Mouse (Mus musculus) liver, postnatal 0 days (tissue): Measurements from ENCODE around the gene Grin3b. TPM values are rescaled to one million over a fixed set of nuclear protein-coding genes. Genes with fewer than 3 reads are reported as not detected.

ENCODE experiments used
- ATAC-seq: fragments of 200-750 bp; cut with Nextera tagmentation; 2 replicates; pipeline ENCODE4 v1.8.0; 2017; ENCODE audit warnings: mild to moderate bottlenecking, moderate library complexity
- DNase-seq: peaks from one replicate; pipeline ENCODE4 v3.0.0-alpha.2; 2016
- H3K27ac ChIP-seq: fragments of 300-500 bp; sonication (generic); 2 replicates; pipeline ENCODE4 v1.5.1; 2014; ENCODE audit warnings: antibody characterized with exemption, moderate library complexity, mild to moderate bottlenecking, low read depth
- H3K27me3 ChIP-seq: fragments of 300-500 bp; sonication (generic); 2 replicates; pipeline ENCODE4 v1.6.1; 2014; ENCODE audit warnings: low read length, control low read depth, mixed read lengths; ENCODE audit not compliant: insufficient read depth
- H3K36me3 ChIP-seq: fragments of 300-500 bp; sonication (generic); replicated peaks from 2 replicates; pipeline ENCODE4 v1.6.1; 2014; ENCODE audit warnings: mild to moderate bottlenecking, control low read depth, low read length, moderate library complexity, mixed read lengths; ENCODE audit not compliant: insufficient read depth
- H3K4me1 ChIP-seq: fragments of 300-500 bp; sonication (generic); 2 replicates; pipeline ENCODE4 v1.6.1; 2014; ENCODE audit warnings: antibody characterized with exemption, mild to moderate bottlenecking, control low read depth; ENCODE audit not compliant: insufficient read depth
- H3K4me2 ChIP-seq: fragments of 300-500 bp; sonication (generic); 2 replicates; pipeline ENCODE4 v1.6.1; 2014; ENCODE audit warnings: low read depth, mild to moderate bottlenecking, low read length, moderate library complexity, mixed read lengths
- H3K4me3 ChIP-seq: fragments of 300-500 bp; sonication (generic); 2 replicates; pipeline ENCODE4 v1.5.1; 2014; ENCODE audit warnings: low read depth, low read length
- H3K9ac ChIP-seq: fragments of 300-500 bp; sonication (generic); replicated peaks from 2 replicates; pipeline ENCODE4 v1.6.1; 2014; ENCODE audit warnings: mild to moderate bottlenecking, moderate library complexity
- H3K9me3 ChIP-seq: fragments of 300-500 bp; sonication (generic); 2 replicates; pipeline ENCODE4 v1.6.1; 2016; ENCODE audit warnings: mild to moderate bottlenecking, control low read depth, low read length, mixed read lengths
- CTCF ChIP-seq: sonication (generic); IDR thresholded peaks from 2 replicates; pipeline ENCODE4 v1.5.1; 2016; ENCODE audit warnings: antibody characterized with exemption, low read depth
- EP300 ChIP-seq: IDR thresholded peaks from 2 replicates; pipeline ENCODE4 v1.6.1; 2016; ENCODE audit warnings: antibody characterized with exemption, low read depth, mild to moderate bottlenecking
- WGBS: fragments of 180-500 bp; shearing (Covaris S2); extraction: QIAGEN DNeasy Blood & Tissue Kit; methylation state at CpG from one replicate; pipeline ENCODE4 v1.1.7; 2014; ENCODE audit not compliant: insufficient replicate concordance; 5-methylcytosine and 5-hydroxymethylcytosine counted together
- polyA plus RNA-seq: library from polyadenylated mRNA; unstranded; fragments of >200 nt; fragmentation: Nextera tagmentation; extraction: Ambion mirVana; gene quantifications from 2 replicates; pipeline ENCODE4 v1.2.1, GENCODE M21; 2015

Grin3b gene
- polyA plus RNA-seq, 1 experiment from 2014 or later = 0.05 TPM

DNA sequence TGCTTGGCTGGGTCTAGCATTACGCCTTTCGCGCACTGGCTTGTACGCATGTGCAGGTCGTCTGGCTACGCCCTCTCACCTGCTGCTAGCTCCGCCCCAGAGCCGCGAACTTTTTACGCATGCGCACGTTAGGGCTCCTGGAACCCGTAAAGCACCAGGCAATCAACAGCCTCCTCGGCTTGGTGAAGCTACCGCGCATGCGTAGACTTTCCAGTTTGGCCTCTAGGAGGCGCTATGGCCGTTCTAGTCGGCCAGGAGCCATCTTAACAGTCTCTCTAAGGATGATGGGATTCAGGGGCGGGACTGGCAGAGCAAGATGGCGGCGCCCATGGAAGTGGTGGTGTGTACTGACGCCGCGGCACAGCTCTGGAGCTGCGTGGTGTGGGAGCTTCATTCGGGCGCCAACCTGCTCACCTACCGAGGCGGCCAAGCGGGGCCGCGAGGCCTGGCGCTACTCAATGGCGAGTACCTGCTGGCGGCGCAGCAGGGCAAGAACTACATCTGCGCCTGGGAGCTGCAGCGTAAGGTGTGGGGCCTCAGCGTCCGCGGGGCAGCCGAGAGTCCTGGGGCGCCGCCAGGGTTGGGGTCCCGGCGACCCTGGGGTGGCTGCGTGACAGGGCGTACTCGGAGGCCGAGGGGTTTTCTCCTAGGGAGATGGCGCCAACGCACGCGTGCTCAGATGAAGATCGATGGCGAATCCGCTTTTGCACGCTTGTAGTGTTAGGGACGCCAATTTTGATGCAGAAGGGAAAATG is 10.5 kb upstream of the Grin3b start, which contains the start of gene Wdr18:
Gene Wdr18 (plus strand): TSS at position 306 of the 755 bp plus-strand sequence.
- H3K27me3 ChIP-seq = no peaks in the 10 kb centered on the region
- peak within 1 kb of the TSS; percentile 98 for H3K4me3 ChIP-seq
- TF ChIP-seq CTCF = peak; percentile 100
- 0 out of 2 replicates have a peak, but pooled peaks have one; percentile 14 for TF ChIP-seq EP300
- under 1% methylated on average over 61 of the region's 61 CpGs for WGBS
- peak within 1 kb of the TSS; percentile 83 for H3K9ac ChIP-seq
- H3K9me3 ChIP-seq = no peaks in the 10 kb centered on the region
- peaks cover 15% of the 10 kb centered on the region for H3K4me1 ChIP-seq
- DNase-seq = peak; percentile 100
- peak within 1 kb of the TSS; percentile 74 for H3K27ac ChIP-seq
- ATAC-seq = peak; percentile 94
- peak within 1 kb of the TSS; percentile 99 for H3K4me2 ChIP-seq
- H3K36me3 ChIP-seq = peaks cover 17% of the 10 kb centered on the region

- Histone ChIP-seq H3K9ac (peak overlapping the region; percentile 83), H3K36me3 (peaks cover 24% of the 10 kb centered on the region), H3K27me3 (no peaks in the 10 kb centered on the region), H3K27ac (peak overlapping the region; percentile 52; the same call in 1 of the 2 replicates), H3K9me3 (no peaks in the 10 kb centered on the region), H3K4me1 (peaks cover 15% of the 10 kb centered on the region), H3K4me2 (peak overlapping the region; percentile 99), H3K4me3 (peak overlapping the region; percentile 98)
- no peak for ATAC-seq
- TF ChIP-seq CTCF (no peak), EP300 (no peak)
- 7% methylated on average over 10 of the region's 10 CpGs for WGBS
- no peak for DNase-seq
Measured at GRCm38 (mm10) chr10:79960671-79961294, 9.7 kb upstream of the Grin3b start.

DNA sequence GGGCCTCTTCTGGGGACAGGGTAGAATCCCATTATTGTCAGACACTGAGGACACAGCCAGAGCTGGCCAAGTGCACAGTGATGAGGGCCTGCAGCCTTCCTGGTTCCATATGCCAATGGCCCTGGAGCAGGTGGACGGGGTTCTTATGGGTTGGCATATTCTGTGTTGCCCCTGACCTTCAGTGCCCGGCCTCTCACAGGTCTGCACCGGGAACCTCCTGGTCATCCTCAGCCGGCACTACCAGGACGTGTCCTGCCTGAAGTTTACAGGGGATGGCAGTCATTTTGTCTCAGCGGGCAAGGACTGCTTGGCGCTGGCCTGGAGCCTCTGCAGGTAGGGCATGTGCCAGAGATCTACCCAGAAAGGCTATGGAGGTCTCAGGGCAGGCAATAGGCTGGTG is 5.8 kb upstream of the Grin3b start:
- ATAC-seq = no peak
- TF ChIP-seq CTCF = no peak
- no peak for TF ChIP-seq EP300
- Histone ChIP-seq H3K36me3 (peaks cover 49% of the 10 kb centered on the region), H3K4me3 (no peak overlapping the region), H3K4me2 (no peak overlapping the region), H3K27ac (no peak overlapping the region), H3K9ac (no peak overlapping the region), H3K4me1 (peaks cover 11% of the 10 kb centered on the region), H3K27me3 (no peaks in the 10 kb centered on the region), H3K9me3 (no peaks in the 10 kb centered on the region)
- WGBS = 92% methylated on average over 7 of the region's 7 CpGs
- no peak for DNase-seq

DNA sequence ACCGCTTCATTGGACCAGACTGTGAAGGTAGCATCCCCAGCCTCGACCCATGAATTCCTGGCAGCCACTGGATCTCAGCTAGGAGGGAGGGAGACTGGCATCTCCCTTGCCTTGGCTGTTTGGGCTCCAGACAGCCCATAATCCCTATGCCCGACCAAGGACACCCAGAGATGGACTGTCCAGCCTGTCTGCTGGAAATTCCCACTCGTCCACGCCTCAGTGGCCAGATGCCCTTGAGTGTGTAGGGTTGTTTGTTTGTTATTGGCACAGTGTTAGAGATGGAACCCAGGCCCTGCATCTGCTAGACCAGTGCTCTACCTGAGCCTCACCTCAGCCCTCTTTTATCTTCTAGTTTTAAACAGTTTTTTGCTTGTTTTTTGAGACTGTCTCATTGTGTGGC is 5.2 kb upstream of the Grin3b start:
- Histone ChIP-seq H3K4me2 (no peak overlapping the region), H3K9me3 (no peaks in the 10 kb centered on the region), H3K4me3 (no peak overlapping the region), H3K9ac (no peak overlapping the region; the same call in 1 of the 2 replicates), H3K4me1 (peaks cover 9% of the 10 kb centered on the region), H3K36me3 (peaks cover 49% of the 10 kb centered on the region), H3K27me3 (peaks cover 3% of the 10 kb centered on the region), H3K27ac (no peak overlapping the region)
- TF ChIP-seq CTCF (no peak), EP300 (no peak)
- ATAC-seq (no peak), DNase-seq (no peak)
- WGBS = 80% methylated on average over 5 of the region's 5 CpGs

DNA sequence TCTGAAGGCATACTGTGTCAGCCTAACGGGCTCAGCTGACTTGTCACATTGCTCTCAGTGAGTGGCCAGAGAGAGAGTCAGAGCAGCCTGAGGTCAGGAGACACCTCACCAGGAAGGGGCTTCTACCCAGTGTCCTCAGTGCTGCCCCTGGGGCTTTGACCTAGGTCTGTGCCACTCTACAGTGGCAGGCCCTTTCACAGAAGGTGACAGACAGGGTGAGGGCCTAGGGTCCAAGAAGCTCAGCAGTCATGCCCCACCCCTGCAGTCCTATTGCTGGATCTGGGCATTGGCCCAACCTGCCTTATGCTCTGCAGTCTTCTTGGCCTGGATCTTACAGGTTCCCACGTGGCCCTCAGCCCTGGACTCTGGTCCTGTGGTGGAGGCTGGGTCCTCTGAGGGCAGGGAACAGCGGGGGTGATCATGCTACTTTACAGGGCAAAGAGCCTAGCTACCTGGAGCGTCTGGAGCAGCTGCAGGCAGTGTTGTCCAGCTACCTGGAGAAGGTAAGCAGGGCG is 3.6 kb upstream of the Grin3b start:
- no peak overlapping the region for H3K4me2 ChIP-seq
- no peak overlapping the region for H3K9ac ChIP-seq
- TF ChIP-seq EP300 (no peak), CTCF (no peak)
- H3K4me3 ChIP-seq = no peak overlapping the region
- H3K36me3 ChIP-seq = peaks cover 45% of the 10 kb centered on the region
- H3K9me3 ChIP-seq = no peaks in the 10 kb centered on the region
- ATAC-seq (no peak), DNase-seq (no peak)
- no peaks in the 10 kb centered on the region for H3K4me1 ChIP-seq
- 84% methylated on average over 5 of the region's 5 CpGs for whole genome bisulfite sequencing
- peaks cover 19% of the 10 kb centered on the region for H3K27me3 ChIP-seq
- H3K27ac ChIP-seq = no peak overlapping the region

- peaks cover 23% of the 10 kb centered on the region for H3K27me3 ChIP-seq
- H3K4me2 ChIP-seq = no peak overlapping the region
- no peak for DNase-seq
- H3K27ac ChIP-seq = no peak overlapping the region
- peaks cover 3% of the 10 kb centered on the region; the same call in 1 of the 2 replicates for H3K4me1 ChIP-seq
- peaks cover 37% of the 10 kb centered on the region for H3K36me3 ChIP-seq
- 86% methylated on average over 1 of the region's 1 CpGs for WGBS
- no peak for TF ChIP-seq EP300
- TF ChIP-seq CTCF = no peak
- H3K9ac ChIP-seq = no peak overlapping the region
- ATAC-seq = no peak
- no peak overlapping the region for H3K4me3 ChIP-seq
- no peaks in the 10 kb centered on the region for H3K9me3 ChIP-seq
Measured at GRCm38 (mm10) chr10:79968181-79968580, 2.3 kb upstream of the Grin3b start.
